Mouse (Mus musculus) MEL (cell line): ENCODE results near the gene Irf1. TPM values are rescaled to one million over a fixed set of nuclear protein-coding genes. Genes with fewer than 3 reads are reported as not detected.

Experiments used
- DNase-seq: peaks from one replicate; pipeline ENCODE4 v3.0.0; 2011; ENCODE audit warnings: low read depth, low spot score
- H3K27ac ChIP-seq: 2 replicates; pipeline ENCODE4 v1.5.1; 2012; ENCODE audit warnings: low read depth, mild to moderate bottlenecking, control low read depth, low read length, moderate library complexity; ENCODE audit not compliant: control insufficient read depth
- H3K27me3 ChIP-seq, 2 experiments: fragments of 150-350 bp in 1 of 2; sonication (generic) in 1 of 2; 2 replicates each; pipeline ENCODE4 v1.6.1; 2012; ENCODE audit warnings: low read length in 2 of 2, mild to moderate bottlenecking in 2 of 2, improper control_type of control experiment in 1 of 2, moderate library complexity in 1 of 2; ENCODE audit not compliant: insufficient read depth in 2 of 2, control insufficient read depth in 1 of 2
- H3K36me3 ChIP-seq, 2 experiments: 2 replicates each; pipeline ENCODE4 v1.6.1; 2012 to 2014; ENCODE audit warnings: low read length in 2 of 2, improper control_type of control experiment in 1 of 2, inconsistent platforms in 1 of 2, mild to moderate bottlenecking in 1 of 2; ENCODE audit not compliant: insufficient read depth in 2 of 2, control insufficient read depth in 1 of 2
- H3K4me1 ChIP-seq, 2 experiments: fragments of 150-350 bp in 1 of 2; sonication (generic) in 1 of 2; 2 replicates each; pipeline ENCODE4 v1.6.1; 2012; ENCODE audit warnings: low read length in 2 of 2, improper control_type of control experiment in 1 of 2, mild to moderate bottlenecking in 1 of 2; ENCODE audit not compliant: insufficient read depth in 2 of 2, control insufficient read depth in 1 of 2
- H3K4me3 ChIP-seq, 2 experiments: fragments of 150-350 bp in 1 of 2; sonication (generic) in 1 of 2; 2 replicates each; pipeline ENCODE4 v1.5.1; 2012; ENCODE audit warnings: low read depth in 2 of 2, low read length in 2 of 2, mild to moderate bottlenecking in 2 of 2, moderate library complexity in 2 of 2, control low read depth in 1 of 2, improper control_type of control experiment in 1 of 2; ENCODE audit not compliant: control insufficient read depth in 1 of 2, insufficient read depth in 1 of 2
- H3K79me2 ChIP-seq: 2 replicates; pipeline ENCODE4 v1.6.1; 2012; ENCODE audit warnings: mild to moderate bottlenecking, low read length, moderate library complexity; ENCODE audit not compliant: control insufficient read depth, poor library complexity, insufficient read depth
- H3K9ac ChIP-seq: 2 replicates; pipeline ENCODE4 v1.6.1; 2012; ENCODE audit warnings: low read depth, mild to moderate bottlenecking, control low read depth, low read length, moderate library complexity; ENCODE audit not compliant: control insufficient read depth, poor library complexity, severe bottlenecking
- H3K9me3 ChIP-seq: fragments of 150-350 bp; sonication (generic); replicated peaks from 2 replicates; pipeline ENCODE4 v1.6.1; 2012; ENCODE audit warnings: mild to moderate bottlenecking, low read length, improper control_type of control experiment, moderate library complexity; ENCODE audit not compliant: insufficient read depth
- CHD1 ChIP-seq: IDR thresholded peaks from 2 replicates; pipeline ENCODE4 v1.6.1; 2012; ENCODE audit warnings: low read depth, mild to moderate bottlenecking, inconsistent platforms, low read length, improper control_type of control experiment
- ELF1 ChIP-seq: IDR thresholded peaks from 2 replicates; pipeline ENCODE4 v1.6.1; 2014; ENCODE audit warnings: low read depth, mild to moderate bottlenecking, inconsistent platforms, low read length, improper control_type of control experiment, moderate library complexity
- KAT2A ChIP-seq: conservative IDR thresholded peaks from 2 replicates; pipeline ENCODE4 v1.6.1; 2012; ENCODE audit warnings: low read depth, low read length, improper control_type of control experiment, inconsistent platforms
- MAX ChIP-seq: IDR thresholded peaks from 2 replicates; pipeline ENCODE4 v1.6.1; 2011; ENCODE audit warnings: low read length, improper control_type of control experiment
- MAZ ChIP-seq: IDR thresholded peaks from 2 replicates; pipeline ENCODE4 v1.6.1; 2012; ENCODE audit warnings: low read depth, mild to moderate bottlenecking, inconsistent platforms, low read length, improper control_type of control experiment
- MEF2A ChIP-seq: IDR thresholded peaks from 2 replicates; pipeline ENCODE4 v1.6.1; 2014; ENCODE audit warnings: low read depth, mild to moderate bottlenecking, inconsistent platforms, low read length, improper control_type of control experiment; ENCODE audit not compliant: poor library complexity, insufficient replicate concordance, severe bottlenecking; ENCODE audit errors: extremely low read depth
- MXI1 ChIP-seq: IDR thresholded peaks from 2 replicates; pipeline ENCODE4 v1.6.1; 2011; ENCODE audit warnings: mild to moderate bottlenecking, low read depth, low read length, improper control_type of control experiment
- NRF1 ChIP-seq: IDR thresholded peaks from 2 replicates; pipeline ENCODE4 v1.6.1; 2014; ENCODE audit warnings: low read depth, mild to moderate bottlenecking, inconsistent platforms, low read length, improper control_type of control experiment, moderate library complexity; ENCODE audit not compliant: poor library complexity, insufficient read depth, severe bottlenecking
- POLR2AphosphoS5 ChIP-seq: IDR thresholded peaks from 2 replicates; pipeline ENCODE4 v1.6.1; 2012; ENCODE audit warnings: low read depth, borderline replicate concordance, mild to moderate bottlenecking, inconsistent platforms, low read length, moderate library complexity, mixed read lengths
- RAD21 ChIP-seq: IDR thresholded peaks from 2 replicates; pipeline ENCODE4 v1.6.1; 2011; ENCODE audit warnings: mild to moderate bottlenecking, low read depth, low read length, improper control_type of control experiment
- TAL1 ChIP-seq: IDR thresholded peaks from 2 replicates; pipeline ENCODE4 v1.6.1; 2012; ENCODE audit warnings: mild to moderate bottlenecking, inconsistent platforms, low read length, moderate library complexity, mixed read lengths
- TCF12 ChIP-seq: IDR thresholded peaks from 2 replicates; pipeline ENCODE4 v1.6.1; 2014; ENCODE audit warnings: low read depth, mild to moderate bottlenecking, inconsistent platforms, low read length, improper control_type of control experiment, moderate library complexity
- USF2 ChIP-seq, 2 experiments: IDR thresholded peaks; 2 replicates each; pipeline ENCODE4 v1.6.1; 2011 to 2012; ENCODE audit warnings: improper control_type of control experiment in 2 of 2, low read length in 2 of 2, borderline replicate concordance in 1 of 2, inconsistent platforms in 1 of 2, low read depth in 1 of 2, mild to moderate bottlenecking in 1 of 2; ENCODE audit not compliant: insufficient read depth in 1 of 2
- ZC3H11A ChIP-seq: IDR thresholded peaks from 2 replicates; pipeline ENCODE4 v1.6.1; 2012; ENCODE audit warnings: low read depth, mild to moderate bottlenecking, inconsistent platforms, low read length, improper control_type of control experiment
- ZMIZ1 ChIP-seq: IDR thresholded peaks from 2 replicates; pipeline ENCODE4 v1.6.1; 2012; ENCODE audit warnings: low read depth, mild to moderate bottlenecking, inconsistent platforms, low read length, improper control_type of control experiment, moderate library complexity
- ZNF384 ChIP-seq: IDR thresholded peaks from 2 replicates; pipeline ENCODE4 v1.6.1; 2012; ENCODE audit warnings: low read depth, mild to moderate bottlenecking, inconsistent platforms, low read length, improper control_type of control experiment
- polyA plus RNA-seq, 2 experiments: library from polyadenylated mRNA; stranded (reverse) in 1 of 2; unstranded in 1 of 2; fragments of >175 nt in 1 of 2; fragments of >200 nt in 1 of 2; gene quantifications; 2 replicates each; pipeline versions ENCODE4 v1.2.1 to v1.2.4; 2012; ENCODE audit warnings: low replicate concordance in 2 of 2, low read depth in 1 of 2; ENCODE audit not compliant: insufficient read length in 2 of 2, insufficient read depth in 1 of 2, missing spikeins in 1 of 2
- total RNA-seq: library from RNA; depleted of rRNA; stranded (reverse); fragments of 300-350 nt; gene quantifications from 2 replicates; pipeline ENCODE4 v1.2.3, GENCODE M21; 2012

The Irf1 gene
- total and polyA plus RNA-seq, 3 experiments, result 0.73 to 1.9 TPM; not detected in 1

- H3K9me3 ChIP-seq, result no peaks in the 10 kb centered on the region
- H3K36me3 ChIP-seq, result no peaks in the 10 kb centered on the region
- TF ChIP-seq NRF1 (no peak), TAL1 (no peak), ZMIZ1 (no peak), MAX (no peak), KAT2A (no peak), ZNF384 (no peak), CHD1 (no peak), RAD21 (no peak)
- no peaks in the 10 kb centered on the region for H3K4me1 ChIP-seq
- H3K4me3 ChIP-seq, result no peak overlapping the region
- H3K27me3 ChIP-seq, result peaks cover 5 to 9% of the 10 kb centered on the region in 2 experiments; a peak in 3 of 4 replicates
- no peak overlapping the region for H3K27ac ChIP-seq
- H3K9ac ChIP-seq, result no peak overlapping the region
- no peaks in the 10 kb centered on the region for H3K79me2 ChIP-seq
- no peak for DNase-seq
Measured at GRCm38 (mm10) chr11:53786058-53787031, 16.5 kb downstream of the Irf1 start.

GRCm38 (mm10) chr11:53788196-53788595 lies 18.4 kb downstream of the Irf1 start:
- H3K79me2 ChIP-seq, result no peaks in the 10 kb centered on the region
- DNase-seq, result no peak
- no peak overlapping the region for H3K4me3 ChIP-seq
- no peaks in the 10 kb centered on the region for H3K4me1 ChIP-seq
- TF ChIP-seq MXI1 (no peak), USF2 (IDR thresholded peaks at IDR 0.05; ENCODE audit: borderline replicate concordance in 1 of 2, insufficient read depth in 1 of 2, low read depth in 1 of 2, low read length in 2 of 2) (no peak), TCF12 (no peak), ZC3H11A (no peak), MAZ (no peak), POLR2AphosphoS5 (no peak), ELF1 (no peak), RAD21 (no peak), MEF2A (no peak), KAT2A (no peak)
- no peak overlapping the region for H3K27ac ChIP-seq
- H3K9me3 ChIP-seq, result no peaks in the 10 kb centered on the region
- peaks cover 5 to 9% of the 10 kb centered on the region in 2 experiments; a peak in 3 of 4 replicates for H3K27me3 ChIP-seq
- H3K36me3 ChIP-seq, result no peaks in the 10 kb centered on the region
- no peak overlapping the region for H3K9ac ChIP-seq
